Mouse (Mus musculus) heart, postnatal 0 days (tissue): ENCODE results near the gene Prpf8. TPM values are rescaled to one million over a fixed set of nuclear protein-coding genes. Genes with fewer than 3 reads are reported as not detected.

ENCODE experiments used
- ATAC-seq: fragments of 200-750 bp; cut with Nextera tagmentation; 2 replicates; pipeline ENCODE4 v1.8.0; 2017; ENCODE audit warnings: low read depth, moderate number of reproducible peaks, moderate library complexity; ENCODE audit not compliant: insufficient read depth
- DNase-seq: peaks from one replicate; pipeline ENCODE4 v3.0.0-alpha.2; 2016; ENCODE audit warnings: low spot score
- H3K27ac ChIP-seq: fragments of 300-500 bp; sonication (generic); 2 replicates; pipeline ENCODE4 v1.5.1; 2014; ENCODE audit warnings: low read depth, mild to moderate bottlenecking
- H3K27me3 ChIP-seq: fragments of 300-500 bp; sonication (generic); 2 replicates; pipeline ENCODE4 v1.6.1; 2014; ENCODE audit warnings: low read length, mixed read lengths; ENCODE audit not compliant: control insufficient read depth, insufficient read depth
- H3K36me3 ChIP-seq: fragments of 300-500 bp; sonication (generic); replicated peaks from 2 replicates; pipeline ENCODE4 v1.6.1; 2014; ENCODE audit warnings: low read length, mixed read lengths; ENCODE audit not compliant: control insufficient read depth, insufficient read depth
- H3K4me1 ChIP-seq: fragments of 300-500 bp; sonication (generic); 2 replicates; pipeline ENCODE4 v1.6.1; 2014; ENCODE audit warnings: antibody characterized with exemption; ENCODE audit not compliant: control insufficient read depth, insufficient read depth
- H3K4me2 ChIP-seq: fragments of 300-500 bp; sonication (generic); 2 replicates; pipeline ENCODE4 v1.6.1; 2014; ENCODE audit warnings: low read depth, mild to moderate bottlenecking, low read length, moderate library complexity
- H3K4me3 ChIP-seq: fragments of 300-500 bp; sonication (generic); 2 replicates; pipeline ENCODE4 v1.5.1; 2014; ENCODE audit warnings: low read depth, low read length
- H3K9ac ChIP-seq: fragments of 300-500 bp; sonication (generic); replicated peaks from 2 replicates; pipeline ENCODE4 v1.6.1; 2014; ENCODE audit warnings: low read depth, low read length, mixed read lengths
- H3K9me3 ChIP-seq: fragments of 300-500 bp; sonication (generic); replicated peaks from 2 replicates; pipeline ENCODE4 v1.6.1; 2016; ENCODE audit warnings: low read length; ENCODE audit not compliant: control insufficient read depth
- CTCF ChIP-seq: IDR thresholded peaks from 2 replicates; pipeline ENCODE4 v1.5.1; 2016; ENCODE audit warnings: antibody characterized with exemption, control low read depth, low read depth
- EP300 ChIP-seq: IDR thresholded peaks from 2 replicates; pipeline ENCODE4 v1.6.1; 2016; ENCODE audit warnings: antibody characterized with exemption, low read depth
- WGBS: fragments of 180-500 bp; shearing (Covaris S2); extraction: QIAGEN DNeasy Blood & Tissue Kit; methylation state at CpG from one replicate; pipeline ENCODE4 v1.1.7; 2014; 5-methylcytosine and 5-hydroxymethylcytosine counted together
- polyA plus RNA-seq: library from polyadenylated mRNA; unstranded; fragments of >200 nt; fragmentation: Nextera tagmentation; extraction: Ambion mirVana; gene quantifications from 2 replicates; pipeline ENCODE4 v1.2.1, GENCODE M21; 2015
- total RNA-seq: library from RNA; depleted of rRNA; stranded (reverse); fragments of >200 nt; gene quantifications from 2 replicates; pipeline ENCODE4 v1.2.3, GENCODE M21; 2014; ENCODE audit warnings: low replicate concordance

Gene Prpf8
- total and polyA plus RNA-seq, 2 experiments from 2014 or later, result 17.0 to 79.8 TPM

DNA sequence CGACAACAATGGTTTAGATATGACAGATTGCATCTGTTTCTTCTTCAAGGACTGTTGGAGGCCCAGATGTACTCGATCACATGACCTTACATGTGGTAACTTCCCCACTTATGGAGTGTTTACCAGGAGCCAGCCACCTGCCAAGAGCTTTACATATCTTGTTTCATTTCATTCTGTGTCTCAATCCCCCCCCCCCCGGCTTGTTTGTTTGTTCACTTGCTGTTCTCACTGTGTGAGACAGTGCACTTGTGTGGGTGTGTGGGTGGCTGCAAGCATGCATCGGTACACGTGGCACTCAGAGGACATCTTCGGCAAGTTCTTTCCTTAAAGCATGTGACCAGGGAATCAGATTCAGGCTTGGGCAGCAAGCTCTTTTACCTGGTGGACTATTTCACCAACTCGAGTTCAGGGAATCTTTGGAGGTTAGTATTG is 30.2 kb upstream of the Prpf8 start:
- H3K9ac ChIP-seq, result no peak overlapping the region
- H3K4me1 ChIP-seq, result peaks cover 28% of the 10 kb centered on the region
- H3K9me3 ChIP-seq, result no peaks in the 10 kb centered on the region
- DNase-seq (no peak), ATAC-seq (no peak)
- H3K4me3 ChIP-seq, result no peak overlapping the region
- H3K27me3 ChIP-seq, result no peaks in the 10 kb centered on the region
- H3K27ac ChIP-seq, result no peak overlapping the region
- 84% methylated on average over 7 of the region's 7 CpGs for WGBS
- TF ChIP-seq CTCF (no peak), EP300 (no peak)
- peaks cover 8% of the 10 kb centered on the region; the same call in 1 of the 2 replicates for H3K36me3 ChIP-seq
- no peak overlapping the region for H3K4me2 ChIP-seq

DNA sequence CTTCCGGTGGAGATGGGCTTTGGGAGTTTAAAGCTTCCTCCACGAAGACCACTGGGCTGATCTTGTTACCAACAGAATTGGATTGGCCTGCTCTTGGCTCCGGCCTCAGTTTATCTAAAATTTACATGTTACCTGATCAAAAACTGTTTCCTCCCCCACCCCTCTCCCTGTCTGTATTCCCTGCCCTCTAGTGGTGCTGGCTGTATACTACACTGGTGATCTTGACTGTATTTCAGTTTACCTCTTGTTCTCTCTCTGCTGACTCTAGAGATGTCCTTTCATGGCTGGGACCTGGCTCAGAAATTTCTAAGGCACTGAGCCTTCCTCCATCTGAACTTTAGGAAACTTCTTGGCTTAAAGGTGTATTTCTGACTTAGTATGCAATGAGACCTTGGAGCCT is 28.4 kb upstream of the Prpf8 start:
- WGBS, result 7% methylated on average over 3 of the region's 3 CpGs
- no peak for TF ChIP-seq EP300
- TF ChIP-seq CTCF, result peak; percentile 79
- Histone ChIP-seq H3K4me2 (no peak overlapping the region), H3K36me3 (no peaks in the 10 kb centered on the region), H3K9me3 (no peaks in the 10 kb centered on the region), H3K4me3 (no peak overlapping the region), H3K4me1 (peaks cover 34% of the 10 kb centered on the region), H3K9ac (no peak overlapping the region), H3K27ac (no peak overlapping the region; the same call in 1 of the 2 replicates), H3K27me3 (no peaks in the 10 kb centered on the region)
- ATAC-seq (no peak), DNase-seq (no peak)

DNA sequence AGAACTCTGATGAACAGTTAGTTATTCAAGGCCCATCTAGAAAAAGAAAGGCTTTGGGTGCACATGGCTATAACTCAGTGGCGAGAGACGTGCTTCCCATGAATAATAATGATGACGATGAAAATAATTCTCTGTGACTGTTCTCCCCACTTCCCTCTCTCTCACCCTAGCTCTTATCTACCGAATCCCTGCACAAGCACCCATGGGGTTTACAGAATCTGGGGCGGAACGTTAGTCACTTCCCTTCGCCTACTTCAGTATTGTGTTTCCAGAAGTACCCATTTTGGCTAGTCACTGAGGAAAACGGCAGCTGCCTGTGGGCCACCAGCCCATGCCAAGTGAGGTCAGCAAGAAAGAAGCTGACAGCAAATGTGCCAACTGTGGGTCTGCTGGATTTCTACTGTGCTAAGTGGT is 28.0 kb upstream of the Prpf8 start:
- Histone ChIP-seq H3K9me3 (no peaks in the 10 kb centered on the region), H3K9ac (no peak overlapping the region), H3K4me3 (no peak overlapping the region), H3K27ac (peak overlapping the region; percentile 97; the same call in 1 of the 2 replicates), H3K27me3 (no peaks in the 10 kb centered on the region), H3K4me1 (peaks cover 34% of the 10 kb centered on the region), H3K36me3 (peaks cover 3% of the 10 kb centered on the region; the same call in 1 of the 2 replicates), H3K4me2 (no peak overlapping the region)
- TF ChIP-seq CTCF, result no peak
- TF ChIP-seq EP300, result no peak
- DNase-seq (no peak), ATAC-seq (no peak)
- WGBS, result 43% methylated on average over 8 of the region's 8 CpGs

DNA sequence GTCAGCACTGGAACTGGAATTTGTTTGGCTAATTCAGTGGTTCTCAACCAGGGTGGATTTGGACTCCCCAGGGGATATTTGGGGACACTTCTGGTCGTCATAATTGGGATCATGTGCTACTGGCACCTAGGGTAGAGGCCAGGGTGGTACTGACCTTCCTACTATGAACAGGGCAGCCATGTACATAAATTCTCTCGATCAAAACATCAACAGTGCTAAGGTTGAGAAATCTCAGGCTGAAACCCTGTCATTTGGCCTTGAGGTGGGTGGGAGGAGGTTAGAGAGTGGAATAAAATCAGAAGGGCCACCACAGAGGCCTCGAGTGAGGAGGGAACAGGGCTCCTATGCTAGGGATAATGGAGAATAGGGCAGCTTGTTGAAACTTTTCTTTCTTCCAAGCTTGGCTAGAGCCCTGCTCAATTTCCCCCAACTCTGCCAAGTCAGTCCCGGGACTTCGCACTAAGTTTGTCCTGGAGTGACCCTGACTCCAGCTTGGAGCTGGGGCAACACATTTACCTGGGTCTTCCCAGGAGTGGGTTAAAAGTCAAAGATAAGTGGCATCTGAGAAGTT is 27.4 kb upstream of the Prpf8 start:
- TF ChIP-seq EP300 (no peak), CTCF (no peak)
- H3K27ac ChIP-seq, result peak overlapping the region; percentile 97
- H3K27me3 ChIP-seq, result no peaks in the 10 kb centered on the region
- H3K4me2 ChIP-seq, result peak overlapping the region; percentile 86; the same call in 1 of the 2 replicates
- DNase-seq, result no peak
- 53% methylated on average over 5 of the region's 5 CpGs for WGBS
- H3K36me3 ChIP-seq, result peaks cover 9% of the 10 kb centered on the region; the same call in 1 of the 2 replicates
- H3K9me3 ChIP-seq, result no peaks in the 10 kb centered on the region
- ATAC-seq, result no peak
- H3K9ac ChIP-seq, result no peak overlapping the region
- H3K4me3 ChIP-seq, result no peak overlapping the region
- peaks cover 32% of the 10 kb centered on the region for H3K4me1 ChIP-seq

DNA sequence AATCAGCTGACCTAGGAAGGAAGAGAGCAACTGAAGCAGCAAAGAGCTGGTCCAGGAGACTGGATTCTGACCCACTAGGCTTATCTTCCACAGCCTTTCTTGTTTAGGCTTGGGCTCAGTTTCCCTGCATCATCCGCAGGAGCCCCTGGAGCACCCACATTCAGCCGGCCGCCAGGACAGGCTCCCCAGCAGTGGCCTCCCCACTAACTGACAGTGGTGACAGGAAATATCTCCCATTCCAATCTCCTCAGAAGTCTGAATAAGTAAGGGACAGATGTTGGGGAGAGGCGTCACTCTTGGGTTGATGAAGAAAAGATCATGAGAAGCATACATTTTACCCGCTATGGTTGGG is 26.9 kb upstream of the Prpf8 start:
- Histone ChIP-seq H3K4me1 (peaks cover 32% of the 10 kb centered on the region), H3K9me3 (no peaks in the 10 kb centered on the region), H3K4me2 (peak overlapping the region; percentile 86), H3K9ac (no peak overlapping the region), H3K27me3 (no peaks in the 10 kb centered on the region), H3K27ac (peak overlapping the region; percentile 97), H3K36me3 (peaks cover 14% of the 10 kb centered on the region), H3K4me3 (no peak overlapping the region)
- TF ChIP-seq EP300, result no peak
- no peak for TF ChIP-seq CTCF
- 14% methylated on average over 5 of the region's 5 CpGs for WGBS
- no peak for ATAC-seq
- DNase-seq, result no peak
